Mouse (Mus musculus): ENCODE data around the gene Mfng. TPM values are rescaled to one million over a fixed set of nuclear protein-coding genes. Genes with fewer than 3 reads are reported as not detected.

Mfng gene
- polyA plus RNA-seq, 1 experiment from 2014 or later: 55.2 TPM

DNA sequence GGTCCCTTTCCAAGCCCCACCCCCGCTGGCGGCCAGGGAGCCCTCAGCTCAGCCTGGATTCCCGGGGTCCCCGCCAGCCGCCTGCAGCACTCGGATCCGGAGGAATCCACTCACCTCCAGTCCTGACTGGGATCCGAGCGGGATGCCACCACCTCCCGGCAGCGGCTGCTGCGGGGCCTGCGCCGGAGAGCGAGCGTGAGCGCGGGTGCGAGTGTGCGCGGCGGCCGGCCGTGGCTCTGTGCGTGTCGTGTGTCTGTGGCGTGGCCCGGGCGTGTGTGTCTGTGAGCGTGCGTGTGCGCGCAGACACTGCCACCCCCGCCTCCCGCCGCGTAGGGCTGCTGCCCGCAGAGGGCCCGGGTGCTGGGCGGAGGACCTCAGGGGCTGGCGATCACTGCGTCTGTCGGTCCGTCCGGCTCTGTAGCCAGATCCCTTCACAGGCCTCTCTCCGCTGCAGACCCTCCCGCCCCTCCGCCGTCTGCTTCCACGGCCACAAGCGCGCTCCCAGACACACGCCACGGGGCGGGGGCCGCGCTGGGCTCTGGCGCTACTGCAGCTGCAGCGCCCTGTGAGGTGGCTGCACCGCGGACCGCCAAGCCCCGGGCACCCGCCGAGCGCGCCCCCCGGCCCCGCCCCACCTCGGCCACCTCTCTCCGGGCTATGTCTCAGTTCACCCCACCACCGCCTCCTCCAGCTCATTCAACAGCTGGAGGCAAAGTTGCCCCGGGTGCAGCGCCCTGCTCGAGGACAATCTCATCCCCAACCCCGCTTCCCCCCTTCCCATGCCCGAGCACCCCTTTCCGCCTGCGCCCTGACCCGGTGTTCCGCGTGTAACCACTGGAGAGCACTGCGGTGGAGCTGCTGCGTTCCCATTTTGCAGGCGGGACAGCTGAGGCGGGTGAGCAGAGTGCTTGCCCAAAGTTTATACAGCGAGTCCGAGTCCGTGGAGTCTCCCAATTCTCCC lies 54.7 kb downstream of the Mfng start, which contains the start of gene Elfn2:
TSS of gene Elfn2 (minus strand) at position 482 of the 961 bp plus-strand sequence.
- DNase-seq (ENCODE audit: low spot score): no peak

- no peak for DNase-seq (ENCODE audit: low spot score)
Measured at GRCm38 (mm10) chr15:78716936-78717335, 56.3 kb downstream of the Mfng start.

GRCm38 (mm10) chr15:78715856-78716255 lies 57.4 kb downstream of the Mfng start:
- peak; percentile 64 for DNase-seq (ENCODE audit: low spot score)

DNA sequence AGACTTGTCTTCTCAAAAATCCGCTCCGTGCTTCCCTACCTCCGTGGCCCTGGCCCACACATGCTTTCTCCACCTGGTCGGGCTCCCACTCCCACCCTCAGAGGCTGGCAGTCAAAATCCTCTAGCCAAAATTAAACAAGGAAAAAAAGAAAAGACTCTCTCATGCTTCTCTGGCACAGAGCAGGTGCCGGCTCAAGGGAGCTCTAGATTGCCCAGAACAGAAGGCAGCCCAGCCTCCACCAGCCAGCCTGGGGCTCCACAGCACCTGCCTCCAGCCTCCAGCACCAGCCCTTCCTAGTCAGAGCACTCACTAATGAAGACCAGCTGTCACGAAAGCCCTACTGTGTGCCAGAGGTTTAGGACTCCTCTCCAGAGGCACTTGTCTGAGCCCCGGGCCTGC lies 59.5 kb downstream of the Mfng start:
- no peak for DNase-seq (ENCODE audit: low spot score)

GRCm38 (mm10) chr15:78712335-78713258 lies 60.7 kb downstream of the Mfng start:
- DNase-seq (ENCODE audit: low spot score): peak; percentile 49

- no peak for DNase-seq (ENCODE audit: low spot score)
Measured at GRCm38 (mm10) chr15:78711935-78712334, 61.3 kb downstream of the Mfng start.

DNA sequence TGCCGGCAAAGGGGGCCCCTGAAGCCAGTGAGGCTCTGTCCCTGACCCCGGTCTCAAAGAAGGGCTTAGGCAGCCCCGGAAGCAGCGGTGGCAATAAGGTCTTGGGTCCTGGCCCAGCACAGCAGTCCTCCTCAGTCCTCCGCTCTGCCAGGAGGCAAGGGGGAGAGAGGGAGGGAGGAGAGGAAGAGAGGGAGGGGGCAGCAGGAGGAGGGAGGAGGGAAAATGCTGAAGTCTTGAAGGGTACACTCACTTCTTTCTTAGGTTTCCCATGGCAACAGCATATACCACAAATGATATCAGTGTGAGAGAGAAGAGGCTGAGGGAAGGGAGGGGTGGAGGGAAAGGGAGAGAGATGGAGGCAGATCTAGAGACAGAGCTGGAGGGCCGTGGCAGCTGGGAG lies 62.6 kb downstream of the Mfng start:
- no peak for DNase-seq (ENCODE audit: low spot score)

DNA sequence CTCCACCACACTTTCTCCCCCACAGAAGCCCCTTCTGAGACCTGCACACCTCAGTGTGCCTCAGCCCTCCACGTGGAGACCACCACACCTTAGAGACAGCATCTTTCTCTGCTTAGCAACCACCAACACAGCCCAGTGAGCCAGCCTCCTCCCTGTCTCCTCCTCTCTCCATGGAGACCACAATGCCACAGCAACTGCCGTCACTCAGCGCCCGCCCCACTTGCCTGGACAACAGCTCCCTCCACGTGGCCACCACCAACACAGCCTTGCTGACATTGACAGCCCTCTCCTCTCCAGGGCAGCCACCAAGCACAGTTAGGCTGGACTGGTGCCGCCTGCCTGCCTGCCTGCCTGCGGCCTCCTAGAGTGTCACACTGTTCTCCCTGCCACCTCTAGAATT lies 63.5 kb downstream of the Mfng start:
- DNase-seq (ENCODE audit: low spot score): no peak

GRCm38 (mm10) chr15:78706630-78707029 lies 66.6 kb downstream of the Mfng start:
- DNase-seq (ENCODE audit: low spot score): no peak

Other genes with a start within 250 kb of the Mfng start
- gene C1qtnf6, start 242.1 kb downstream of the Mfng start, polyA plus RNA-seq (2015; fragmentation: Nextera tagmentation; extraction: Ambion mirVana): 6.5 and 9.1 TPM in 2 replicates
- 0.03 and 0.05 TPM in 2 replicates for gene Sstr3, start 228.8 kb downstream of the Mfng start, polyA plus RNA-seq (2015; fragmentation: Nextera tagmentation; extraction: Ambion mirVana)
- gene Rac2, start 200.7 kb downstream of the Mfng start, polyA plus RNA-seq (2015; fragmentation: Nextera tagmentation; extraction: Ambion mirVana): 662 and 779 TPM in 2 replicates
- 23.0 and 23.7 TPM in 2 replicates for gene Cyth4, start 176.4 kb downstream of the Mfng start, polyA plus RNA-seq (2015; fragmentation: Nextera tagmentation; extraction: Ambion mirVana)
- gene Elfn2, start 54.7 kb downstream of the Mfng start, polyA plus RNA-seq (2015; fragmentation: Nextera tagmentation; extraction: Ambion mirVana): 0.91 and 1.3 TPM in 2 replicates
- 2.6 and 2.8 TPM in 2 replicates for gene Card10, start 29.6 kb upstream of the Mfng start, polyA plus RNA-seq (2015; fragmentation: Nextera tagmentation; extraction: Ambion mirVana)
- 3.9 and 4.0 TPM in 2 replicates for gene Cdc42ep1, start 69.1 kb upstream of the Mfng start, polyA plus RNA-seq (2015; fragmentation: Nextera tagmentation; extraction: Ambion mirVana)
- gene Lgals2, start 82.1 kb upstream of the Mfng start, polyA plus RNA-seq (2015; fragmentation: Nextera tagmentation; extraction: Ambion mirVana): 3.3 and 5.1 TPM in 2 replicates
- gene Gga1, start 103.7 kb upstream of the Mfng start, polyA plus RNA-seq (2015; fragmentation: Nextera tagmentation; extraction: Ambion mirVana): 42.4 and 42.5 TPM in 2 replicates
- gene Gm49510, start 126.2 kb upstream of the Mfng start, polyA plus RNA-seq (2015; fragmentation: Nextera tagmentation; extraction: Ambion mirVana): 0.10 and 0.32 TPM in 2 replicates
- 27.7 and 39.1 TPM in 2 replicates for gene Sh3bp1, start 126.3 kb upstream of the Mfng start, polyA plus RNA-seq (2015; fragmentation: Nextera tagmentation; extraction: Ambion mirVana)
- 16.3 and 16.5 TPM in 2 replicates for gene Pdxp, start 140.4 kb upstream of the Mfng start, polyA plus RNA-seq (2015; fragmentation: Nextera tagmentation; extraction: Ambion mirVana)
- gene Lgals1, start 153.2 kb upstream of the Mfng start, polyA plus RNA-seq (2015; fragmentation: Nextera tagmentation; extraction: Ambion mirVana): 598 and 732 TPM in 2 replicates
- gene Nol12, start 161.5 kb upstream of the Mfng start, polyA plus RNA-seq (2015; fragmentation: Nextera tagmentation; extraction: Ambion mirVana): 59.3 and 59.9 TPM in 2 replicates
- gene Triobp, start 174.2 kb upstream of the Mfng start, polyA plus RNA-seq (2015; fragmentation: Nextera tagmentation; extraction: Ambion mirVana): 16.3 and 18.0 TPM in 2 replicates